Mouse (Mus musculus) CH12F3 (cell line): Measurements from ENCODE around the gene Gm29797.

Source experiments
- in situ Hi-C: fragments of 300-500 bp; cut with MboI; formaldehyde crosslinking; loops from 2 replicates; pipeline ENCODE4 v1.14.3; 2020; ENCODE audit warnings: low sequenced_read_pairs

Gene Gm29797

GRCm38 (mm10) chr2:181695776-181696175 lies 38.9 kb downstream of the Gm29797 start:
- in situ Hi-C loops, result no loop called here

GRCm38 (mm10) chr2:181696801-181697420 lies 40.1 kb downstream of the Gm29797 start:
- in situ Hi-C loops, result no loop called here

GRCm38 (mm10) chr2:181698241-181698640 lies 41.4 kb downstream of the Gm29797 start, which contains the start of gene Lkaaear1:
TSS of gene Lkaaear1 (minus strand) at chr2:181698442.
- in situ Hi-C loops, result no loop called here

- in situ Hi-C loops, result no loop called here
These were observed 49.8 kb downstream of the Gm29797 start for GRCm38 (mm10) chr2:181706668-181707067.
